Mouse (Mus musculus) layer of hippocampus, adult 9-11 months (tissue): ENCODE measurements around the gene Ufd1.
"Not testable (repeated sequence)": the region's sequence is repeated elsewhere in the genome, so short reads cannot be mapped to it uniquely, and the experiment has no call there.

Experiments used
- DNase-seq: peaks from one replicate; pipeline ENCODE4 v3.0.0; 2022

The Ufd1 gene

DNA sequence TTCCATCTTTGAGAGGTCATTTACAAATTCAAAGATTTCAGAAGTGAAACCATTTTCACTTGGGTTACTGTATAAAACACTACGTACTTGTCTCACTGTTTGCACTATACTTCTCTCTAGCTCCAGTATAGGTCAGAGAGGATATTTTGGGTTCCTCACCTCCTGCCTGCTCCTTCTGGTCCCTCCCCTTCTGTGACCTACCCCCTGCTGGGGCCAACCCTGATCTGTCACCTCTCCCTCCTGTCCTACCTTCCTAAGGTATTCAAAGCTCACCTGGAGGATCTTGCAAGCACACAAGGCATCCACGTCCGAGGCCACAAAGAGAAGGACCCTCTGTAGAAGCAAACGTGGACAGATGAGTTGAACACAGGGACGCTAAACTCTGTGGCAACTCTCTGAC, 547 bp upstream of the Ufd1 start:
- DNase-seq, result no peak

DNA sequence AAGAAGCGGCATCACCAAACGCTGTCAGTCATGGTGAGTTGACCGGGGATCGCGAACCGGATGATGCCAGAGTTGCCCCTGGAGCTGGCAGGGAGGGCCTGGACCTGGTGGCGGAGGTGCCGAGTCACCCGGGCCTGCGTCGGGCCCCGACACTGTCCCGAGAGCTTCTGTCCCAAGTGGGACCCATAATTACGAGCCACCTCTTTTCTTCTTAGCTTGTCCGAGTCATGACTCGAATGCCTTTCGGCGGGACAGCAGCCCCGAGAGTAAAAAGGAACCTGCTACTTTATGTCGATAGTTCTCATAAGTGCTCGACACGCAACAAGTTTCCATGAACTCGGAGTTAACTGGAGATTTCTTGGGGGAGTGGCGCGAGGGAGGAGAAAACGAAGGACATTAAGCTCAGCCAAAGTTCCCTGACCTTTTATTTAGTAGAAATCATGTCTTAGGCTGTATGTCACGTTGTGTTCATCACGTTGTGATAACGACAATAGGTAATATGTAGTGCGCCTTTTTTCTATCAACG, 869 bp downstream of the Ufd1 start:
- no peak for DNase-seq

GRCm38 (mm10) chr16:18822356-18822755, 10.8 kb downstream of the Ufd1 start:
- no peak for DNase-seq

- peak; percentile 72 for DNase-seq
These were observed 11.3 kb downstream of the Ufd1 start for GRCm38 (mm10) chr16:18822925-18823324.

- no peak for DNase-seq
These were observed 17.1 kb downstream of the Ufd1 start for GRCm38 (mm10) chr16:18828630-18829029.

GRCm38 (mm10) chr16:18829102-18829501, 17.5 kb downstream of the Ufd1 start:
- no peak for DNase-seq

DNA sequence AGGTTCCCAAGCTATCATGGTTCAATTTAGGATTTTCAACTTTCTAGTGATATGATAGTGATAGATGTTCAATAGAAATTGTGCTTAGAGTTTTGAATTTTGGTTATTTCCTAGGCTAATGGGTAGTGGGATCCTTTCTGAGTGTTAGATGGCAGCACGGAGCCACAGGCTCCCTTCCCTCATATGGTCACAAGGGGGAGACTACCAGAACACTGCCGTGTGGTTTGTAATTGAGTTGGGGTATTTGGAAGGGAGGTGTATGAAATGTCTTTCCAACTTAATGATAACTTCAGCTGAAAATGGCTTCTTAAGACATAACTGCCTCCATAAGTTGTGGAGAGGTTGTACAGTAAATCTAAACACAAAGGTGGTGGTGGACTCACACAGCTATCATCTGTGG, 21.9 kb downstream of the Ufd1 start:
- no peak for DNase-seq

- DNase-seq, result no peak
These were observed 24.5 kb downstream of the Ufd1 start for GRCm38 (mm10) chr16:18836073-18836467.

GRCm38 (mm10) chr16:18836468-18837208, 25.1 kb downstream of the Ufd1 start, which contains the start of the genes 2510002D24Rik and Gm28539:
Gene 2510002D24Rik, plus strand, starts transcription at chr16:18836578.
Gene Gm28539, plus strand, starts transcription at chr16:18836584.
- peak; percentile 95 for DNase-seq

DNA sequence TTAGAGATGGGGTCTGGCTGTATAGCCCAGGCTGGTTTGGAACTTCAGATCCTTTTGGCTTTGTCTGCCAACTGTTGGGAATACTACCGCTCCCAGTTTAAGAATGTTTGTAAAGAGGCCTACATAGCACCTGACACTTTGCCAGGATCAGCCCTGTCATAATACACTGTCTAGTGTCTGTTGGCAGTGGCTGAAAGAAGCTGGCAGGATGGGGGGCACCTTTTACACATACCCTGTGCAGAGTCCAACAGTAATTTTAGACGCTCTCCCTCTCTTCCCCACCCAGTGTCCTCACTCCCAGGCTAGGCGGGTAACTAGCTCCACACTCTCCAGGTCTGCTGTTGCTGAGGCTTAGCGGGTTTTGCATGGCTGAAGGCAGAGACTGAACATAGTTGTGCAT, 26.8 kb downstream of the Ufd1 start:
- no peak for DNase-seq

DNA sequence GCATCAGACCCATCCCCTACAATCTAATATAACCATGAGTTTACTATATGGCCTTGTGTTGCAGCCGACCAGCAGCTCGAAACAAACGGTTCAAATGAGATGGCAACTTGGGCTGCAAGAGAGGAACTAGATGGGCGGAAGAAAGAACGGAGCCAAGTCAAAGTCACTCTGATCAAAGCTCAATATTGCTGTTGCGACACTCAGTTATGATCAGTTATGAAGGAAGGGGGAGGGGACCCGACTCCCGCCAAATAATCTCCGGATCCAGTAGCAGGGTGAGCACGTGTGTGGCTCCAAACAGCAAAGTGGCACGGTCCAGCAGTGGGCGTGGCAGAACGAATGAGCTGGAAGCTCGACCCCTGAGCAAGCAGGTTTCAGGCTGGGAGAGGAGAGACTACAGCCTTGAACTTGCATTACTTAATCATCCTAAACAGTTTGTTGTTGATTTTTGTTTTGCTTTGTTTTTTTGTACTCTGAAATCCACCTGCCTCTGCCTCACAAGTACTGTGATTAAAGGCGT, 34.8 kb downstream of the Ufd1 start:
- DNase-seq, result no peak

- DNase-seq, result not testable (repeated sequence)
These were observed 38.1 kb downstream of the Ufd1 start for GRCm38 (mm10) chr16:18849521-18850190.

DNA sequence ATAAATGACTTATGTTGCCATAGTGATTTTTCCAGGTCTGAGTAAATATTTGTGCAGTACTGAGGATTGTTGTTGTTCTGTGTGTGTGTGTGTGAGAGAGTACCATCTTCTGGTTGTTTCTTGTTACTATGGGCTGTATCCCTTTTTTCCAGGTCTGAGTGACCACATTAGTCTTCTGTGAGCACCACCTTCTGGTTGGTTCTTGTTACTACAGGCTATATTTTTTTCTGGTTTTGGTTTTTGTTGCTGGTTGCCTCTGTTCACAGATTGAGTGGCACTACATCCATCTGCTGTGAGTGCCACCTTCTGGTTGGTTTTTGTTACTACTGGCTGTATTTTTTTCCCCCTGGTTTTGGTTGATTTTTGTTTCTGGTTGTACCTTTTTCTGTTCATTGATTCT, 47.0 kb downstream of the Ufd1 start:
- peak; percentile 64 for DNase-seq

DNA sequence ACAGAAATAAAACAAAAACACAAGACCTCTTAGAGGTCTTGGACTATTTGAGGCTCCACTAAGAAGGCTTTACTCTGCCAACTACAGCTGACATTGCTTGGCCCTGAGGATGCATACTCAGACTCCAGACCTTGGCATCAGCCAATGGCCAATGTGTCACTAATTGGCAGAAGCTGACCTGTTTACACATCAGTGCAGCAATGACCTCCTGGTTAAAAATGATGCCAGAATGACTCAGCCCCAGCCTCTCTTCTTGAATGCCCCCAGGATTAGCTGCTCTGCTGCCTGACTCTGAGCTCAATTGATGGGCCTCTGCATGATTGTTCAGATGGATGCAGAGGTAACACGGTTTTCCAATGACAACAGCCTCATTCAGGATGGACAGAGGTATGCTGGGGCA, 48.6 kb downstream of the Ufd1 start:
- peak; percentile 45 for DNase-seq

- DNase-seq, result not testable (repeated sequence)
These were observed 58.9 kb downstream of the Ufd1 start for GRCm38 (mm10) chr16:18870495-18870894.

GRCm38 (mm10) chr16:18876091-18876441, 64.5 kb downstream of the Ufd1 start:
- no peak for DNase-seq

DNA sequence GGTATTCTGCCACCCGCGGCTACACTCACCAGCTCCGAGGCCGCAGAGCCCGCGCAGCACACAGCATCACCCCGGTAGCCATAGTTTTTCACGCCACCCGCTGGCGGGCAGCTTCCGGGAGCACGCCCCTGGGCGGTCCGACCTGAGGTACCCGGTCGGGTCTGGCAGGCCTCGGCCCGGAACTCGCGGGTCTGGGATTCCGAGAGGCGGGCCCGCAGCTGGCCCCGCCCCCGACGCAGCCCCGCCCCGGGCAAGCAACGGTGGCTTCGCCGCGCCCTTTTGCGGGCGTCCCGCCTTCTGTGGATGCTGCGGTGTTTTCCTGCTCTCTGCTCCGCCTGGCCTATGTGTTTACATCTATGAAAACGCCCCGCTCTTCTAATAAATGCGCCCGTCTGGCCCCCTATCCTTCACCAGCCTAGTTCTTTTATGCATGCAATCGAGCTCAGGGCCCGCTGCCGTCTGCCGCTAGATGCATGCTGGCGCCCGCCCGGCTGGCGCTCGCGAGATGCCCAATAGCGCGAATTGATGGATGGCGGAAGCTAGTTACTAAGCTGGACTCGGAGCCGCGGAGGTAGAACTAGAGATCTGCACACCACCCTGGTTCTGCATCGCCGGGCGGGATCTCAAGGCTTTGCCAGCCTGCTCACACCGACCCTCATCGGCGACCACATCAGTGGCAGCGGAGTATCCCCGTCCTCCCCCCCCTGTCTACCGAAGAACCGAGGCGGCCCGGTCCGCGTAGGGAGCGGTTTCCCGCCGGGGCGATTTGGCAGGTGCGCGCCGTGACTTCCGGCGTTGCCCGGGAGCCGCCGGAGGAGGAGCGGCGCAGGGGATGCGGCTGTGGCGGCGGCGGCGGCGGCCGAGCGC, 65.1 kb downstream of the Ufd1 start, which contains the start of the genes Mrpl40 and Hira:
Mrpl40 (minus strand) TSS at position 421 of the 867 bp plus-strand sequence.
Hira (plus strand) TSS at position 596 of the 867 bp plus-strand sequence.
- peak; percentile 95 for DNase-seq

GRCm38 (mm10) chr16:18877386-18878090, 66.0 kb downstream of the Ufd1 start:
- peak; percentile 56 for DNase-seq

DNA sequence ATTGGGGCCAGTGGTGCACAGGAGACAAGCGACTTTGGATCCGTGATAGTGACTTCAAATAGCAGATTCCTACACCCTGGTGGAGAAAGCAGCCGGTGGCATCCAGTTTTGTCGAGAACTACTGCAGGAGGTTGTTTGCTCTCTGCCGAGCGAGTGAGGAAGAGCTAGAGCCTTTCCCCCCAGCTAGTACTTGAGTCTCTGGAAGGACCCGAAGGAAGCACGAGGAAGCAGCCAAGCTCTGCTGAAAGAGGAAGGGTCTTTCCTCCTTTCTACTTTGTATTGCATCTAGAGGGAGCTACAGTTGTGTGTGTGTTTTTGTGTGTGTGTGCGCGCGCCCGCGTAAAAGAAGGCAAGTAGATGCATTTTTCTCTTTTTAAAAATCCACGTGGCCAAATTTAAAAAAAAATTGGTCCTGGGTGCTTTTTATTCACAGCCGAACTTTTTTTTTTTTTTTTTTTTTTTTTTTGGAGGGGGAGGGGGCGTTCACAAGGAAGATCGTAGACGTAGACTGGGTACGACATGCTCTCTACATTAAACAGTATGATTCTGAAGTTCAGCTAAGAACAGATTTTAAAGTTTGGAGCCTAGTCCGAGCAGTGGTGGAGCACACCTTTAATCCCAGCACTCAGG, 66.6 kb downstream of the Ufd1 start:
- DNase-seq, result no peak

DNA sequence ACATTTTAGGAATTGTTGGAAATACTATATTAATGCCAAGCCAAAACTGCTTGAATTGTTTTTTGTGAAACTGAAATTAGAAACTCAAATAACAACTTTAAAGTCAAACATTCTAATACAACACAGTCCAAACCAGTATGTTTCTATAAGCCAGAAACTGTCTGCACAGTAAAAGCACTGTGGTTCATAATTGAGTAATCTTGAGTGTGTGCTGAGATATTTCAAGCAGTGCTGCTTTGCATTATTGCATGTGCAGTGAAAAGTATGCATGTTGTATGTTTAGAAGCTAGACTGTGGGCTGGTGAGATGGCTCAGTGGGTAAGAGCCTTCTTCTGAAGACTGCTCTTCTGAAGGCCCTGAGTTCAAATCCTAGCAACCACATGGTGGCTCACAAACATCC, 72.5 kb downstream of the Ufd1 start:
- no peak for DNase-seq
